21 mouse cellular contexts compared by ENCODE assay signal in genomic region chr12:100414717-100415398, GRCm38 (mm10).
A peak's percentile ranks its signal among the peaks of the same experiment; 100 is the strongest.
DNase-seq lines count a peak whose midpoint lies in the region; ATAC-seq and TF ChIP-seq lines count a peak whose summit lies in the region.
"Had no signal": no experiment of that assay in that cellular context is flagged by ENCODE, and none has a peak within 500 bp of the region (broad histone marks: within the 10 kb centered on the region; RNA-seq: fewer than 3 reads in every experiment).

No protein-coding gene starts in this region.

- 0 out of 2 replicates have a peak, but pooled peaks have one; percentile 71 for ATAC-seq in intestine, embryonic 14.5 days (replicated peaks; ENCODE audit: low FRiP score, low TSS enrichment, low read depth)
- ATAC-seq in intestine, postnatal 0 days, result no peak
- ATAC-seq in neural tube, embryonic 13.5 days (ENCODE audit: low read depth), result no peak
- ATAC-seq in neural tube, embryonic 15.5 days (ENCODE audit: low FRiP score), result no peak
- peak; percentile 73 for ATAC-seq in stomach, postnatal 0 days (ENCODE audit: low FRiP score, low TSS enrichment)
- ATAC-seq: activated CD4-positive, CD25-positive, alpha-beta regulatory T cell, adult 4 months; midbrain, embryonic 16.5 days; Patski had no signal

- DNase-seq in heart, embryonic 10.5 days (ENCODE audit: low spot score), result no peak
- DNase-seq in heart, adult 18-20 months, result no peak
- DNase-seq in intestine, embryonic 14.5 days (ENCODE audit: low spot score), result no peak
- DNase-seq in stomach, postnatal 0 days (ENCODE audit: low spot score), result no peak
- DNase-seq in spleen, postnatal 10 days (ENCODE audit: low spot score in 2 of 2), result no peak
- DNase-seq: adrenal gland, postnatal 14 days; cerebellum, adult 2 months; gastrocnemius, postnatal 36 days; kidney, postnatal 14 days; lung, postnatal 14 days; right cerebral cortex, adult 18-20 months; thymus, postnatal 25 days had no signal

- no peaks in the 10 kb centered on the region for H3K9me3 ChIP-seq in heart, embryonic 10.5 days
- H3K9me3 ChIP-seq in intestine, embryonic 14.5 days (ENCODE audit: control insufficient read depth, low read length), result no peaks in the 10 kb centered on the region
- H3K9me3 ChIP-seq in intestine, postnatal 0 days (ENCODE audit: control insufficient read depth), result no peaks in the 10 kb centered on the region
- H3K9me3 ChIP-seq in neural tube, embryonic 13.5 days, result no peaks in the 10 kb centered on the region
- H3K9me3 ChIP-seq in neural tube, embryonic 15.5 days (replicated peaks), result no peaks in the 10 kb centered on the region
- H3K9me3 ChIP-seq in stomach, postnatal 0 days (ENCODE audit: control insufficient read depth, low read length), result no peaks in the 10 kb centered on the region
- H3K9me3 ChIP-seq: embryonic facial prominence, embryonic 15.5 days; forebrain, embryonic 10.5 days; limb, embryonic 15.5 days had no signal

- no peak overlapping the region for H3K4me3 ChIP-seq in heart, embryonic 10.5 days
- no peak overlapping the region for H3K4me3 ChIP-seq in intestine, embryonic 14.5 days (ENCODE audit: low read depth, low read length)
- no peak overlapping the region for H3K4me3 ChIP-seq in intestine, postnatal 0 days (ENCODE audit: low read depth, low read length)
- no peak overlapping the region for H3K4me3 ChIP-seq in neural tube, embryonic 13.5 days
- no peak overlapping the region for H3K4me3 ChIP-seq in neural tube, embryonic 15.5 days (replicated peaks)
- no peak overlapping the region for H3K4me3 ChIP-seq in stomach, postnatal 0 days (ENCODE audit: low read depth, low read length)
- H3K4me3 ChIP-seq: embryonic facial prominence, embryonic 15.5 days; forebrain, embryonic 10.5 days; limb, embryonic 15.5 days had no signal

- peaks cover 20% of the 10 kb centered on the region for H3K36me3 ChIP-seq in heart, embryonic 10.5 days
- peaks cover 17% of the 10 kb centered on the region for H3K36me3 ChIP-seq in intestine, embryonic 14.5 days (ENCODE audit: control insufficient read depth, insufficient read depth, low read length)
- peaks cover 14% of the 10 kb centered on the region; the same call in 1 of the 2 replicates for H3K36me3 ChIP-seq in intestine, postnatal 0 days (ENCODE audit: control insufficient read depth, insufficient read depth)
- H3K36me3 ChIP-seq in neural tube, embryonic 13.5 days, result peaks cover 25% of the 10 kb centered on the region
- H3K36me3 ChIP-seq in neural tube, embryonic 15.5 days, result peaks cover 20% of the 10 kb centered on the region
- H3K36me3 ChIP-seq in stomach, postnatal 0 days (ENCODE audit: control insufficient read depth, insufficient read depth, low read length), result no peaks in the 10 kb centered on the region; the same call in 1 of the 2 replicates

- H3K4me1 ChIP-seq in heart, embryonic 10.5 days, result peaks cover 12% of the 10 kb centered on the region
- peaks cover 4% of the 10 kb centered on the region; the same call in 1 of the 2 replicates for H3K4me1 ChIP-seq in intestine, embryonic 14.5 days (replicated peaks; ENCODE audit: control insufficient read depth, insufficient read depth, low read length)
- H3K4me1 ChIP-seq in intestine, postnatal 0 days (replicated peaks; ENCODE audit: control insufficient read depth, insufficient read depth, low read length), result no peaks in the 10 kb centered on the region
- H3K4me1 ChIP-seq in neural tube, embryonic 13.5 days (replicated peaks), result no peaks in the 10 kb centered on the region
- H3K4me1 ChIP-seq in neural tube, embryonic 15.5 days, result peaks cover 9% of the 10 kb centered on the region
- H3K4me1 ChIP-seq in stomach, postnatal 0 days (replicated peaks; ENCODE audit: control insufficient read depth, insufficient read depth), result no peaks in the 10 kb centered on the region
- H3K4me1 ChIP-seq: embryonic facial prominence, embryonic 15.5 days; limb, embryonic 15.5 days had no signal

- H3K27ac ChIP-seq in heart, embryonic 10.5 days, result peak overlapping the region; percentile 73
- no peak overlapping the region for H3K27ac ChIP-seq in intestine, embryonic 14.5 days (ENCODE audit: low read depth)
- H3K27ac ChIP-seq in intestine, postnatal 0 days (ENCODE audit: low read depth, low read length), result no peak overlapping the region
- H3K27ac ChIP-seq in neural tube, embryonic 13.5 days (replicated peaks), result no peak overlapping the region
- no peak overlapping the region for H3K27ac ChIP-seq in neural tube, embryonic 15.5 days (replicated peaks)
- H3K27ac ChIP-seq in stomach, postnatal 0 days (replicated peaks), result no peak overlapping the region
- H3K27ac ChIP-seq: embryonic facial prominence, embryonic 15.5 days; forebrain, embryonic 10.5 days; limb, embryonic 15.5 days had no signal

- WGBS in heart, embryonic 10.5 days, result 74% methylated on average over 14 of the region's 14 CpGs
- WGBS in intestine, embryonic 14.5 days, result 59% methylated on average over 14 of the region's 14 CpGs
- WGBS in intestine, postnatal 0 days, result 72% methylated on average over 14 of the region's 14 CpGs
- 80% methylated on average over 14 of the region's 14 CpGs for WGBS in neural tube, embryonic 13.5 days
- 78% methylated on average over 14 of the region's 14 CpGs for WGBS in neural tube, embryonic 15.5 days
- WGBS in stomach, postnatal 0 days, result 56% methylated on average over 14 of the region's 14 CpGs

- no peak overlapping the region for H3K4me2 ChIP-seq in intestine, embryonic 14.5 days (ENCODE audit: low read length)
- H3K4me2 ChIP-seq in intestine, postnatal 0 days (replicated peaks; ENCODE audit: low read depth), result no peak overlapping the region
- no peak overlapping the region for H3K4me2 ChIP-seq in neural tube, embryonic 13.5 days
- no peak overlapping the region for H3K4me2 ChIP-seq in neural tube, embryonic 15.5 days
- no peak overlapping the region for H3K4me2 ChIP-seq in stomach, postnatal 0 days (replicated peaks; ENCODE audit: low read depth)
- H3K4me2 ChIP-seq: embryonic facial prominence, embryonic 15.5 days; limb, embryonic 15.5 days had no signal

- TF ChIP-seq CTCF in intestine, postnatal 0 days (IDR thresholded peaks at IDR 0.05; ENCODE audit: low read depth), result no peak
- TF ChIP-seq CTCF in stomach, postnatal 0 days (IDR thresholded peaks at IDR 0.05; ENCODE audit: low read depth), result no peak

- TF ChIP-seq EP300 in stomach, postnatal 0 days (optimal IDR thresholded peaks at IDR 0.05), result no peak

- H3K9ac ChIP-seq in intestine, embryonic 14.5 days (ENCODE audit: low read length), result no peak overlapping the region
- H3K9ac ChIP-seq in intestine, postnatal 0 days (ENCODE audit: low read depth, low read length), result no peak overlapping the region
- 0 out of 2 replicates have a peak overlapping the region, but pooled peaks have one; percentile 31 for H3K9ac ChIP-seq in neural tube, embryonic 13.5 days
- no peak overlapping the region for H3K9ac ChIP-seq in neural tube, embryonic 15.5 days (replicated peaks)
- H3K9ac ChIP-seq in stomach, postnatal 0 days (ENCODE audit: low read length), result no peak overlapping the region
- H3K9ac ChIP-seq: embryonic facial prominence, embryonic 15.5 days; limb, embryonic 15.5 days had no signal

- H3K27me3 ChIP-seq in heart, embryonic 10.5 days (ENCODE audit: insufficient read depth, poor library complexity, severe bottlenecking), result no peaks in the 10 kb centered on the region
- H3K27me3 ChIP-seq in intestine, embryonic 14.5 days (replicated peaks; ENCODE audit: control insufficient read depth, insufficient read depth, low read length), result no peaks in the 10 kb centered on the region
- H3K27me3 ChIP-seq in intestine, postnatal 0 days (replicated peaks; ENCODE audit: control insufficient read depth, insufficient read depth, low read length), result no peaks in the 10 kb centered on the region
- no peaks in the 10 kb centered on the region for H3K27me3 ChIP-seq in neural tube, embryonic 13.5 days
- no peaks in the 10 kb centered on the region for H3K27me3 ChIP-seq in neural tube, embryonic 15.5 days (replicated peaks)
- H3K27me3 ChIP-seq in stomach, postnatal 0 days (ENCODE audit: control insufficient read depth, insufficient read depth, low read length), result no peaks in the 10 kb centered on the region
- H3K27me3 ChIP-seq: embryonic facial prominence, embryonic 15.5 days; limb, embryonic 15.5 days; Patski had no signal

Comparison
In these comparisons a context has a peak if more than half of its experiments do, and no peak if none do; other contexts are left out.
1. ATAC-seq: peak in intestine, embryonic 14.5 days (single experiment) and stomach, postnatal 0 days (single experiment); none in intestine, postnatal 0 days (single experiment), neural tube, embryonic 13.5 days (single experiment) and neural tube, embryonic 15.5 days (single experiment).